Mouse (Mus musculus) spleen, adult 18-20 months (tissue): ENCODE data around the gene Rps10.

Source experiments
- DNase-seq, 2 experiments: peaks; one replicate each; pipeline ENCODE4 v3.0.0; 2022; ENCODE audit warnings: mixed read lengths in 2 of 2

Gene Rps10

DNA sequence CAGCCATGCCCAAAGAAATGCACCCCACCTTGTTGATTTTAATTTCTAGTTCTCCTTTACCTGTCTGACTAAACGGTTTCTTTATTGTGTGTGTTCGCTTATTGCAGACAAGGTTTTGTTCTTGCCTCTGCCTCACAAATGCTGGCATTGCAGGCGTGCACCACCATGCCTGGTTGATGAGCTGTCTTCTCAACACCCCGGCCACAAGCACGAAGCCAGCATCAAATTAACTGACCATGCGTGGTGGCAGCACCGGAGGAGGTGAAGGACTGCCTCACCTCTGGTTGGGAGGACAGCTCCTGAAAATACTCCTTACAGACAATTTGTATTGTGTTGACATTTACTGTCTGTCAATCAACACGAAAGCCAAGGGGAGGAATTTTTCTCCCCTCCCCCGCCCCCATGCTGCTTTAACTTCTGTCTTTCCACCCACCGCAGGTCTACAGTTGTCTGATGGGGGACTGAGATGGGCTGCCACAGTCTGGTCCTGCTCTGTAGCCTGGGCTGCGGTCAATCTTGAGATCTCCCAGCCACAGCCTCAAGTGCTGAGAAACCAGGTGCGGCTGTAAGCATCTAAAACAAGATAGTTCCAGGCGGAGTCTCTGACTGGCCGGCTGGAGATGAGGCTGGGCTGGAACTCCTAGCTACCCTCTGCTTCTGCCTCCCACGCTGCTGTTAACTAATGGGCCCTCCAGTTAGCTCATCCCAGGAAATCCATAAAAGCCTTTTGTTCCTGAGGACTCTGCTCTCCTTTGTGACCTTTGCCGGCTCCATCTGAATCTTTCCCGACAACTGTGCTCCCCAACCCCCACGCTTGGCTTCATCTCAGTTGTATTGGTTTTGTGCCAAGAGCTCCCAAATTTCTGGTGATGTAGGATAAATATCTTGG lies at the start of gene Rps10:
Gene Rps10, minus strand, starts transcription at position 538 of the 889 bp plus-strand sequence.
- DNase-seq = no peak

DNA sequence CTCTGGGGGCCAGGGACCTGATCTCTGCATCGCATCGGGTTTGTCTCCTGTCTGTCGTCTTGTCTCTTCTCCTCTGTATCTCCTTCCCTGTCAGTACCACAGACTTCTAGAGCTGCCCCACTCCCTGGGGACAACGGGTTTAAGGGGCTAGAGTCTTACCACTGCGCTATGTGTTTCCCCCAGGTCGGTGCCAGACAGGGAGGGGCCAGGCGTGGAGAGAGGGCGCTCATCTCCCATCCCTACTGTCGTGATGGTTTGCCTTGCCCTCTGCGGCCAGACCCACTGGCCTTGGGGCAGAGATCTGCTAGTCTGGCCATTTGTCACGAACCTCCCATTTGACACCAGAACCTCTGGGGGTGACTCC lies 49.1 kb upstream of the Rps10 start:
- DNase-seq = no peak

DNA sequence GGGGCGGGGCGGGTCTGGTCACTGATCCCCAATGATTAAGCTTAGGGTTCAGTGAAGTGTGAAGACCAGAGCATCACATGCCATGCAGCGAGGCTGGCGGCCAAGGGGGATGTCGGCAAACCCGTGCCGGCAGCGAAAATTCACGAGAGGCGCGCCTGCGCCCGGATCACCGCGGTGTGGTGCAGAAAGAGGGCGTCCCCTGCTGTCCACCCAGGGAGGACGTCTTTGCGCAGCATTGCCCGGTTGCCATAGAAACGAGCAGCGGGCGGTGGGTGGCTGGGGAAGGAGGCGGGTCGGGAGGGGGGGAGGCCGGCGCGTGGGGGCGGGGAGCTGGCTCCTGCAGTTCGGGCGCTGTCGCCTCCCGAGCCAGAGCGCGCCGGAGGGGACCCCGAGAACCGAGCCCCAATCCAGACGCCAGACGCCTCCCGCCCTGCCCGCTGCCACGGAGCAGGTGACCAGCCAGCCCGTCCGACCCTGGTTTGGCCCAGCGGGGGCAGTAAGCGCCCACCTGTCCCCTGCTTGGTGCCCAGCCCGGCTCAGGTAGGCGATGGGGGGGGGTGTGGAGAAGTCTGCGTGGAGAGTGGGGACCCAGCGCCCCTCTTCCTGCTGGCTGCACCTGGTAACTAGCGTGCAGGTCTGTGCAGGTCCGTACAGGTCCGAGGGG lies 48.5 kb upstream of the Rps10 start:
- DNase-seq = no peak

GRCm38 (mm10) chr17:27678924-27679813 lies 42.7 kb upstream of the Rps10 start:
- no peak for DNase-seq

- DNase-seq = no peak
These were observed 41.3 kb upstream of the Rps10 start for GRCm38 (mm10) chr17:27677756-27678155.

DNA sequence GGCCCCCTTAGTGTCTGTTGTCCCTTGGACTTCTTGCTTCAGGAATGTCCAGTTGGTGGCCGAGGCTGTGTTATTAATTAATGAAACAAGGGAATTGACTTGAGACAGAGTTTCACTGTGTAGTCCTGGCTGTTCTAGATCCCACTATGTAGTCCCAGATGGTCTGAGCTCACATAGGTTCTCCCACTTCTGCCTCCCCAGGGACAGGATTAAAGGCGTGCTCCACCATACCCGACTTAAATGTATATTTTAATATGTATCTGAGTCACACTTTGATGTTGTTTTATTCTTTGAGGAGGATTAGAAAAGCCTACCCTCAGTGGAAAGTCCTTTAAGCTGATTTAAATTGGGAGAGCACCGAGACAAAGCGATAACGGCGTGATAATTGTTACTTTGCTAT lies 39.8 kb upstream of the Rps10 start:
- no peak for DNase-seq

GRCm38 (mm10) chr17:27675453-27675852 lies 39.0 kb upstream of the Rps10 start:
- no peak for DNase-seq

DNA sequence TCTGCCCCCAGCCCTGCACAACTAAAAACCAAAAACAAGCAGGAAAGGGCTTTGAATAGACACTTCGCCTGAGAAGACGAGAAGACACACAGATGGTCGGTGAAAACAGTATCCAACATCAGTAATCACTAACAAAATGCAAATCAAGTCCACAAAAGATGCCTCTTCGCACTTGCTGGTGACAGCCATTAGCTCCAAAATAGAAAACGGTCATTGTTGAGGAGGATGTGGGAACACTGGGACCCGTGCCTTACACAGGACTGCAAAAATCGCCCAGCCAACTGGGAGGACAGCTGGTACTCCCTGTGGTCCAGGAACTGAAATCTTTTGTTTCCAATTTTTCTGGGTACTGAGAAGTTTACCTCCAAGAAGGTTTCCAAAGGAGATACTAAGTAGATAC lies 37.5 kb upstream of the Rps10 start:
- DNase-seq = no peak

DNA sequence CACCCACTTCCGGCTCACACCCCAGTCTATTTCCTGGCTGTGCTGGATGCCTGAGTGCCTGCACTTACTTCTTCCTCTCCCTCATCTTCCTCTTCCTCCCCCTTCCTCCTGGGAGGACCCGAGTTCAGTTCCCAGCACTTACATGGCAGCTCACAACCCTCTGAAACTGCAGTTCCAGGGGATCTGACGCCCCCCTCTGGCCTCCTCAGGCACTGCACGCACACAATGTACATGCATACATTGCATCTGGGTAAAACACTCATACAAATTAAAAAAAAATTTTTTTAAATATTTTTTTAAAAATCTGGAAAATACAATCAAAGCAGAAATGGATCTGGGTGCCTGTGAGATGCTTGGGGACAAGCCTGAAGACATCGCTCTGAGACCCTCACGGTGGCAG lies 35.3 kb upstream of the Rps10 start:
- no peak for DNase-seq

DNA sequence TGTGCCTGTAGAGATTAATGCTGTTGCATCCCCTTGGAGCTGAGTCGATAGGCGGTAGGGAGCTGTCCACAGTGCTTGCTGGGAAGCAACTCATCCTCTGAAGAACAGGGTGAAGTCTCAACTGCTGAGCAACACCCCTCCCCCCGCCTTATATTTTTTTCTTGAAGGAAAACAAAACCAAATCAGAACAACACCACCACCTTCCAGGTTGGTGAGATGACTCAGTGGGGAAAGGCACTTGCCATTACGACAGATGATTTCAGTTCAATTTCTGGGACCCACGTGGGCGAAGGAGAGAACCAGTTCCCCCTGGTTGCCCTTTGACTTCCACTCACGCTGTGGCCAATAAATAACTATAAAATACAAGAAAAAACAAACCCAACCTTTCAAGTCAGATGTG lies 22.3 kb upstream of the Rps10 start:
- no peak for DNase-seq

DNA sequence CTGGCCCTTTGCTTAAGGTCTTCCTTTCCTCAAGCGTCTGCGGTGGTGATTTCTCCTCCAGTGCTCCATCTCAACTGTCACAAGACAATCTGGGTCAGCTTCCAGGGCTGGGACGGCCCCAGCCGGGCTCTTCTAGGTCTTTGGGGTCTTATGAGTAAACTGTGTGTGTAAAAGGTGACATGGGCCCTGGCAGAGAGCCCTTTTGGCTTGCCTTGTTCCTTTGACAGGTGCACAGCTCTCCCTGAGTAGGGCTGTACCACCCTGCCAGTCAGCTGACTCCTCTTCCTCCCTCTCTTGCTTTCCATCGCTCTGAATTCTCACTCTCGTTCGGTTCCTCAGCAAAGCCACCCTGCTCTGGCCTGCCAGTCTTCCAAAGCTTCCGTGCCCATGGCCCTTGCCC lies 20.7 kb upstream of the Rps10 start:
- no peak for DNase-seq

DNA sequence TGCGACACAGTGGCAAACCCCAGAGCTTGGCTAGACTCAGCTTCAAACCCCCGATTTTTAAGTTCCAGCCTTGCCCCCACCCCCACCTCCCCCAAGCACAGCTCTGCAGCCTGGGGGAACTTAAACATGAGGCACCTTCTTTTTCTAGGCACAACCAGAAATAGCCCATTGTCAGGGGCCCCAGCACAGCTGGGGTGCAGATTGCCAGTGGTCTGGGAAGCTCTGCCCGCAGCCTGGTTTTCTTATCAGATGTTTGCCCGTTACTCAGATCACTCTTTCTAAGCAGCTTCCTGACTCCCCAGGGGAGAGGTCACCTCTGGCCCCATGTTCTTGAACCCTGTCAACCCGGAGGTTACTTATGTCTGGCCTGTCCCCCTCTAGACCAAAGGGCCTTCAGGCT lies 19.9 kb upstream of the Rps10 start:
- no peak for DNase-seq

GRCm38 (mm10) chr17:27656011-27656399 lies 19.5 kb upstream of the Rps10 start:
- DNase-seq = peak; percentile 24 to 49

- peak; percentile 53 to 64 for DNase-seq
These were observed 18.9 kb upstream of the Rps10 start, which contains the start of gene Pacsin1 for GRCm38 (mm10) chr17:27655089-27656010. Pacsin1 (plus strand) TSS chr17:27655509.

DNA sequence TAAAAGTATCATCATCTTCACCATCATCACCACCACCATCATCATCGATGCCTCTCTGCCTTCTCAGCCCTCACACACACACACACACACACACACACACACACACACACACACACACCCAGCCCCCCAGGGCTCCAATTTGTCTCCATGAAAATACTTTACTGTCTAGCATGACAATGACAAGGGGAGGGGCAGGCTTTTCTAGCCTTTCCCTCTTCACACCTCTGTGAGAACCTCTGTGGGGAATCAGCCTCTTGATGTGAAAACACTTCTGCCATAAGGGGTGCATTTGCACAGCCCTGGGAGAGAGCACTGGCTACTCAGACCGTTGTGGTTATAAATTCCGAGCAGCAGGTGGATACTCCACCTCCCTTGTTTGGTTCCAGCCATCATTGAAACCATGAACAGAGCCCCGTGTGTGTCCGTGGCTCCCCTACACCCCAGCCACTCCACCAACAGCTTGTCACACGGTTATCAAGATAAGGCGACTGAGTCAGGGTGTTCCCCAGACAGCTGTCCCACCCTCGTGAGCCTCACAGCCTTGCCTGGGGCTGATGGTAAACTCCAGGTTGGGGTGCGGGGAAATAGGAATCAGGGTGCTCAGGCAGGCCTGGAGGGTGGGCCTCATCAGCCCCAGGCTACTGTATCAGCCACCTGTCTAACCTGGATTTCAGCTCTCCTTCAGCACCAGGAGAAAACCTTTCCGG lies 16.9 kb upstream of the Rps10 start:
- no peak for DNase-seq

DNA sequence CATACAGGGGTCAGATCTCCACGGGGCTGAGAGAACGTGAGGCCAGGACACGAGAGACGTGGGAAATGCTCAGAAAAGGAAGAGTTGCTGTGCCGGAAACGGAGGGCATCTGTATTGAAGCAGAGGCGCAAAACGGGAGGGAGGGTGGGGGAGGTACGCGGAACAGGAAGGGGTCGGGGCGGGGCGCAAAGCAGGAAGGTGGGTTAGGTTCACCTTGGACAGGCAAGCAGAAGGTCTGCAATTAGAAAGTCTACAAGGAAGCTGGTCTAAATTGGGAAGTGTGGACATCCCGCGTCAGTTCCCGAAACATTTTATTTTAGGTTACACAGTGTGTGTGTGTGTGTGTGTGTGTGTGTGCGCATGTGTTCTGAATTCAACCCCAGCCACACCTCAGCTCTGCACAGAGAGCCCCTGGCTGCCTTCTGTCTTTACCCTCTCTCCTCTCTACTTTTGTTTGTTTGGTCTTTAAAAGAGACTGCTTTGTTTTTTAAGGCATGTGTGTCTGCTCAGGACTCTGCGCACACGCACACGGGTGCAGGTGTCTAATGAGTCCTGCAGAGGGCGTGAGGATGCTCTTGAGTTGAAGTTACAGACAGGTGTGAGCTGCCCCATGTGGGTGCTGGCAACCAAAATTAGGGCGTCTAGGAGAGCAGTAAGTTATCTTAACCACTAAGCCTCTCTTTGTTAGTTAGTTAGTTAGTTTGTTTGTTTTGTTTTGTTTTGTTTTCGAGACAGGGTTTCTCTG lies 15.7 kb upstream of the Rps10 start:
- DNase-seq = no peak

GRCm38 (mm10) chr17:27650586-27650985 lies 14.1 kb upstream of the Rps10 start:
- DNase-seq = no peak

GRCm38 (mm10) chr17:27650160-27650559 lies 13.7 kb upstream of the Rps10 start:
- DNase-seq = peak; percentile 47 to 69

DNA sequence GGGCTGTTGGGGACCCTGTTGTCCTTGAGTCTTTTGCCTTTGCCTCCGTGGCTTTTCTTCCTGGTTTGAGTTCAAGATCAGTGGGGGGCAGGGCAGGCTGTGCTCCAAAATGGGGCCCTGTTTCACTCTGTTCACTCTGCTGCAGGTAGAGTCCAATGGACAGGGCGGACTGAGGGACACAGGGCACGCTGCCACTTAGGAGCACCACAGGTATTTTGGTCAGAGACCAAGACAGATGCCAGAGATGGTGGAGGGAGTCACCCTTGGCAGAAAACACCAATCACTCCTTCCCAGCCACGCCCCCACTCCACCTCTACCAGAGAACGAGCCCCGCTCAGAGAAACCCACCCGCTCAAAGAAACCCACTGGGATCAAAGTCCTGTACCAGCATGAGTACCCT lies 9.3 kb upstream of the Rps10 start:
- DNase-seq = no peak

DNA sequence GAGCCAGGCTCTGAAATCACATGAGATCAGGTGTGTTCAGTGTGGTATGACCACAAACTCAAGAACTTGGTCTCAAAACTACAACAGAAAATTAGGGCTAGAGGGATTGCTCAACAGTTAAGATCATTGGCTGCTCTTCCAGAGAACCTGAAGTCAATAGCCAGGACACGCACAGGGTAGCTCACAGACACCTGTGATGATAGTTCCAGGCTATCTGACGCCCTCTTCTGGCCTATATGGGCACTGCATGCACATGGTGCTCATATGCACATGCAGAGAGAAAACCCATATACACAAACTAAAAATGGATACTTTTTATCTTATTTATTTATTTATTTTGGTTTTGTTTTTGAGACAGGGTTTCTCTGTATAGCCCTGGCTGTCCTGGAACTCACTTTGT lies 8.1 kb upstream of the Rps10 start:
- DNase-seq = no peak

DNA sequence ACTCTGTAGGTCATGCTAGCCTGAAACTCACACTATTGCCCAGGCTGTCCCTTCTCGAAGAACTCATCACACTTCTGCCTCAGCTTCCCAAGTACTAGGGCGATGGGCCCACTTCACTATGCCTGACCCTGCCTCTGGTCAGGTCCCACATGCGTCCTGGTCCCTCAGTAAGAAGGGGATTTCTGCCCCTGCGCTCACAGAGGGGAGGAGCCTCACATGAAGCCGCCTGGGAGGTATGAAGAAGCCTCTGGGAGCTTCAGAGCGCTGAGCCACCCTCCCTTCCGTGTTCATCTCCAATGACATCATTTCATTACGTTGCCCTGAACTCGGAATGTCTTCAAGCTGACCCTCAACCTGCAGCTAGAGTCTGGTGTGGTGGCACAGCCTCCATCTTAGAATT lies 7.3 kb upstream of the Rps10 start:
- DNase-seq = no peak
